Mouse (Mus musculus) CD4-positive, CD25-positive, alpha-beta regulatory T cell, adult 9 weeks (primary cell): ENCODE results near the gene Olfr201. TPM values are rescaled to one million over a fixed set of nuclear protein-coding genes. Genes with fewer than 3 reads are reported as not detected.

Source experiments
- polyA plus RNA-seq: library from polyadenylated mRNA; unstranded; fragments of 100-300 nt; shearing (Covaris generic); gene quantifications from one replicate; pipeline ENCODE4 v1.2.1, GENCODE M21; 2017

The Olfr201 gene
- polyA plus RNA-seq, result not detected

GRCm38 (mm10) chr16:59272532-59272931 is at the start of gene Olfr201:
Gene Olfr201 (minus strand): TSS chr16:59272632.

GRCm38 (mm10) chr16:59318148-59318547 is 45.7 kb upstream of the Olfr201 start, which contains the start of gene Olfr204:
Gene Olfr204 (minus strand): TSS chr16:59318248.

GRCm38 (mm10) chr16:59298581-59298980 is 26.1 kb upstream of the Olfr201 start, which contains the start of gene Olfr203:
Gene Olfr203 (plus strand): TSS chr16:59298881.

GRCm38 (mm10) chr16:59286693-59287092 is 14.3 kb upstream of the Olfr201 start, which contains the start of gene Olfr202:
Gene Olfr202 (minus strand): TSS chr16:59286793.

GRCm38 (mm10) chr16:59219667-59220066 is 52.8 kb downstream of the Olfr201 start, which contains the start of gene Olfr199:
Gene Olfr199 (minus strand): TSS chr16:59219767.

Other genes with a start within 250 kb of the Olfr201 start
- 0.12 TPM for gene Olfr186, start 242.3 kb downstream of the Olfr201 start, polyA plus RNA-seq
- gene Olfr187, start 232.9 kb downstream of the Olfr201 start, polyA plus RNA-seq, result not detected
- gene Olfr190, start 194.6 kb downstream of the Olfr201 start, polyA plus RNA-seq, result not detected
- not detected for gene Olfr191, start 182.8 kb downstream of the Olfr201 start, polyA plus RNA-seq
- gene Olfr193, start 160.8 kb downstream of the Olfr201 start, polyA plus RNA-seq, result not detected
- not detected for gene Olfr194, start 151.6 kb downstream of the Olfr201 start, polyA plus RNA-seq
- gene Olfr195, start 125.6 kb downstream of the Olfr201 start, polyA plus RNA-seq, result not detected
- not detected for gene Olfr196, start 102.2 kb downstream of the Olfr201 start, polyA plus RNA-seq
- gene Olfr198, start 69.1 kb downstream of the Olfr201 start, polyA plus RNA-seq, result not detected
- gene Olfr199, start 52.9 kb downstream of the Olfr201 start, polyA plus RNA-seq, result not detected
- not detected for gene Olfr202, start 14.2 kb upstream of the Olfr201 start, polyA plus RNA-seq
- not detected for gene Olfr203, start 26.2 kb upstream of the Olfr201 start, polyA plus RNA-seq
- not detected for gene Olfr204, start 45.6 kb upstream of the Olfr201 start, polyA plus RNA-seq
- not detected for gene Olfr205, start 58.5 kb upstream of the Olfr201 start, polyA plus RNA-seq
- not detected for gene Olfr206, start 76.6 kb upstream of the Olfr201 start, polyA plus RNA-seq
- not detected for gene Olfr209, start 91.4 kb upstream of the Olfr201 start, polyA plus RNA-seq
- gene Gabrr3, start 134.7 kb upstream of the Olfr201 start, polyA plus RNA-seq, result not detected
- gene Riox2, start 199.1 kb upstream of the Olfr201 start, polyA plus RNA-seq, result 90.8 TPM